Mouse (Mus musculus) forebrain, postnatal 0 days (tissue): ENCODE measurements around the gene Hnrnpl. TPM values are rescaled to one million over a fixed set of nuclear protein-coding genes. Genes with fewer than 3 reads are reported as not detected.

Source experiments
- ATAC-seq: fragments of 200-750 bp; cut with Nextera tagmentation; 2 replicates; pipeline ENCODE4 v1.8.0; 2017; ENCODE audit warnings: mild to moderate bottlenecking, moderate library complexity
- DNase-seq: peaks from one replicate; pipeline ENCODE4 v3.0.0-alpha.2; 2015
- H3K27ac ChIP-seq: fragments of 300-500 bp; sonication (generic); 2 replicates; pipeline ENCODE4 v1.5.1; 2014; ENCODE audit warnings: low read depth, mild to moderate bottlenecking, antibody characterized with exemption, low read length, moderate library complexity, mixed read lengths
- H3K27me3 ChIP-seq: fragments of 300-500 bp; sonication (generic); 2 replicates; pipeline ENCODE4 v1.6.1; 2014; ENCODE audit warnings: mild to moderate bottlenecking, low read length, mixed read lengths; ENCODE audit not compliant: insufficient read depth
- H3K36me3 ChIP-seq: fragments of 300-500 bp; sonication (generic); 2 replicates; pipeline ENCODE4 v1.6.1; 2014; ENCODE audit warnings: mild to moderate bottlenecking, moderate library complexity; ENCODE audit not compliant: insufficient read depth
- H3K4me1 ChIP-seq: fragments of 300-500 bp; sonication (generic); 2 replicates; pipeline ENCODE4 v1.6.1; 2014; ENCODE audit warnings: antibody characterized with exemption; ENCODE audit not compliant: insufficient read depth
- H3K4me2 ChIP-seq: fragments of 300-500 bp; sonication (generic); 2 replicates; pipeline ENCODE4 v1.6.1; 2014; ENCODE audit warnings: low read depth, mild to moderate bottlenecking, moderate library complexity
- H3K4me3 ChIP-seq: fragments of 300-500 bp; sonication (generic); 2 replicates; pipeline ENCODE4 v1.5.1; 2014; ENCODE audit warnings: low read depth, low read length, mixed read lengths
- H3K9ac ChIP-seq: fragments of 300-500 bp; sonication (generic); 2 replicates; pipeline ENCODE4 v1.6.1; 2014; ENCODE audit warnings: mild to moderate bottlenecking
- H3K9me3 ChIP-seq: fragments of 300-500 bp; sonication (generic); 2 replicates; pipeline ENCODE4 v1.6.1; 2016; ENCODE audit warnings: low read length
- CTCF ChIP-seq: sonication (generic); IDR thresholded peaks from 2 replicates; pipeline ENCODE4 v1.5.1; 2016; ENCODE audit warnings: antibody characterized with exemption, control low read depth, low read depth
- WGBS: fragments of 180-500 bp; shearing (Covaris S2); extraction: QIAGEN DNeasy Blood & Tissue Kit; methylation state at CpG from one replicate; pipeline ENCODE4 v1.1.7; 2014; 5-methylcytosine and 5-hydroxymethylcytosine counted together
- polyA plus RNA-seq: library from polyadenylated mRNA; unstranded; fragments of >200 nt; fragmentation: Nextera tagmentation; extraction: Ambion mirVana; gene quantifications from 2 replicates; pipeline ENCODE4 v1.2.1, GENCODE M21; 2015
- total RNA-seq: library from RNA; depleted of rRNA; stranded (reverse); fragments of >200 nt; gene quantifications from 2 replicates; pipeline ENCODE4 v1.2.3, GENCODE M21; 2014; rRNA removed

Gene Hnrnpl
- total RNA-seq (261 and 264 TPM in 2 replicates), polyA plus RNA-seq (172 TPM in 2 replicates)

- TF ChIP-seq CTCF: no peak
These were observed at the start of gene Hnrnpl for GRCm38 (mm10) chr7:28808221-28808941. Gene Hnrnpl (plus strand): TSS chr7:28808541.

GRCm38 (mm10) chr7:28758623-28759022 is 49.7 kb upstream of the Hnrnpl start:
- DNase-seq: no peak

More at GRCm38 (mm10) chr7:28808221-28808941, at the start of gene Hnrnpl:
- peaks cover 3% of the 10 kb centered on the region for H3K36me3 ChIP-seq
- peak within 1 kb of the TSS; percentile 99 for H3K27ac ChIP-seq
- peak within 1 kb of the TSS; percentile 95 for H3K4me2 ChIP-seq
- WGBS: 4% methylated on average over 35 of the region's 35 CpGs
- no peak for ATAC-seq
- H3K4me1 ChIP-seq: peaks cover 16% of the 10 kb centered on the region
- H3K9me3 ChIP-seq: no peaks in the 10 kb centered on the region
- H3K9ac ChIP-seq: peak within 1 kb of the TSS; percentile 83
- H3K4me3 ChIP-seq: peak within 1 kb of the TSS; percentile 90
- no peaks in the 10 kb centered on the region for H3K27me3 ChIP-seq
- DNase-seq: peak; percentile 72

GRCm38 (mm10) chr7:28761907-28762306 is 46.4 kb upstream of the Hnrnpl start:
- Histone ChIP-seq H3K4me2 (no peak overlapping the region), H3K9me3 (no peaks in the 10 kb centered on the region), H3K4me1 (peaks cover 8% of the 10 kb centered on the region; the same call in 1 of the 2 replicates), H3K4me3 (no peak overlapping the region), H3K27me3 (0 out of 2 replicates have a peak, but pooled peaks cover 1% of the 10 kb centered on the region), H3K9ac (no peak overlapping the region), H3K36me3 (peaks cover 37% of the 10 kb centered on the region), H3K27ac (no peak overlapping the region)
- ATAC-seq (no peak), DNase-seq (no peak)
- TF ChIP-seq CTCF: no peak
- 89% methylated on average over 9 of the region's 9 CpGs for WGBS

More at GRCm38 (mm10) chr7:28758623-28759022, 49.7 kb upstream of the Hnrnpl start:
- no peak for ATAC-seq
- TF ChIP-seq CTCF: no peak
- Histone ChIP-seq H3K9me3 (no peaks in the 10 kb centered on the region), H3K4me3 (no peak overlapping the region), H3K4me2 (no peak overlapping the region), H3K27me3 (peaks cover 5% of the 10 kb centered on the region; the same call in 1 of the 2 replicates), H3K9ac (no peak overlapping the region), H3K27ac (no peak overlapping the region), H3K36me3 (peaks cover 39% of the 10 kb centered on the region), H3K4me1 (no peaks in the 10 kb centered on the region)
- 79% methylated on average over 13 of the region's 13 CpGs for WGBS

GRCm38 (mm10) chr7:28765211-28765610 is 43.1 kb upstream of the Hnrnpl start:
- Histone ChIP-seq H3K9me3 (no peaks in the 10 kb centered on the region), H3K36me3 (peaks cover 14% of the 10 kb centered on the region), H3K9ac (no peak overlapping the region), H3K4me2 (peak overlapping the region; percentile 61), H3K4me3 (peak overlapping the region; percentile 89), H3K4me1 (peaks cover 13% of the 10 kb centered on the region), H3K27ac (no peak overlapping the region), H3K27me3 (no peaks in the 10 kb centered on the region)
- DNase-seq: no peak
- 87% methylated on average over 6 of the region's 6 CpGs for WGBS
- no peak for TF ChIP-seq CTCF
- ATAC-seq: no peak

- H3K27me3 ChIP-seq: no peaks in the 10 kb centered on the region
- peak within 1 kb of the TSS; percentile 67 for H3K9ac ChIP-seq
- peak; percentile 38 for TF ChIP-seq CTCF
- WGBS: under 1% methylated on average over 45 of the region's 45 CpGs
- no peaks in the 10 kb centered on the region for H3K9me3 ChIP-seq
- H3K4me3 ChIP-seq: peak within 1 kb of the TSS; percentile 89
- DNase-seq (peak; percentile 99), ATAC-seq (peak; percentile 98)
- peaks cover 4% of the 10 kb centered on the region; the same call in 1 of the 2 replicates for H3K36me3 ChIP-seq
- peak within 1 kb of the TSS; percentile 57 for H3K27ac ChIP-seq
- H3K4me2 ChIP-seq: peak within 1 kb of the TSS; percentile 63
- H3K4me1 ChIP-seq: peaks cover 13% of the 10 kb centered on the region
These were observed 42.0 kb upstream of the Hnrnpl start, which contains the start of gene Sirt2 for GRCm38 (mm10) chr7:28766173-28766879. Gene Sirt2 (plus strand): TSS chr7:28766735.

- Histone ChIP-seq H3K27ac (no peak overlapping the region), H3K4me3 (peak overlapping the region; percentile 89), H3K9me3 (no peaks in the 10 kb centered on the region), H3K4me2 (peak overlapping the region; percentile 63), H3K27me3 (no peaks in the 10 kb centered on the region), H3K9ac (peak overlapping the region; percentile 67), H3K4me1 (peaks cover 13% of the 10 kb centered on the region), H3K36me3 (0 out of 2 replicates have a peak, but pooled peaks cover under 1% of the 10 kb centered on the region)
- DNase-seq: peak; percentile 51
- no peak for TF ChIP-seq CTCF
- 2% methylated on average over 14 of the region's 14 CpGs for WGBS
- ATAC-seq: peak; percentile 9
These were observed 41.4 kb upstream of the Hnrnpl start for GRCm38 (mm10) chr7:28766910-28767309.
